Comparison of ENCODE assay signal across 10 mouse cellular contexts in genomic region chr10:10689668-10690223, GRCm38 (mm10). TPM values are rescaled to one million over a fixed set of nuclear protein-coding genes. Genes with fewer than 3 reads are reported as not detected.
DNase-seq lines count a peak whose midpoint lies in the region; ATAC-seq and TF ChIP-seq lines count a peak whose summit lies in the region.
"Had no signal": no experiment of that assay in that cellular context is flagged by ENCODE, and none has a peak within 500 bp of the region (broad histone marks: within the 10 kb centered on the region; RNA-seq: fewer than 3 reads in every experiment).

No protein-coding gene starts in this region.

- no peak for TF ChIP-seq EP300 in heart, postnatal 0 days (IDR thresholded peaks at IDR 0.05; ENCODE audit: low read depth)

- no peak for ATAC-seq in heart, postnatal 0 days (ENCODE audit: insufficient read depth, low read depth)
- ATAC-seq in embryonic facial prominence, embryonic 14.5 days (ENCODE audit: low read depth): no peak
- no peak for ATAC-seq in intestine, embryonic 16.5 days
- no peak for ATAC-seq in erythroid progenitor cell, adult 5-6 weeks (replicated peaks; ENCODE audit: low FRiP score, poor library complexity, severe bottlenecking)

- TF ChIP-seq CTCF in heart, postnatal 0 days (IDR thresholded peaks at IDR 0.05; ENCODE audit: low read depth): no peak

- intact Hi-C loops in heart, postnatal 14 days (cut with DNase I): no loop called here

- 23% methylated on average over 11 of the region's 11 CpGs for WGBS in heart, postnatal 0 days
- WGBS in embryonic facial prominence, embryonic 14.5 days: 14% methylated on average over 10 of the region's 11 CpGs
- 17% methylated on average over 11 of the region's 11 CpGs for WGBS in intestine, embryonic 16.5 days

- 0 out of 2 replicates have a peak, but pooled peaks cover 8% of the 10 kb centered on the region for H3K4me1 ChIP-seq in heart, postnatal 0 days (ENCODE audit: control insufficient read depth, insufficient read depth)
- no peaks in the 10 kb centered on the region for H3K4me1 ChIP-seq in embryonic facial prominence, embryonic 14.5 days (ENCODE audit: control insufficient read depth, insufficient read depth, low read length)
- peaks cover 7% of the 10 kb centered on the region for H3K4me1 ChIP-seq in intestine, embryonic 16.5 days (ENCODE audit: control insufficient read depth, insufficient read depth, low read length)

- no peak overlapping the region for H3K9ac ChIP-seq in heart, postnatal 0 days (replicated peaks; ENCODE audit: low read depth, low read length)
- peak overlapping the region; percentile 52 for H3K9ac ChIP-seq in embryonic facial prominence, embryonic 14.5 days (ENCODE audit: low read depth, low read length)
- H3K9ac ChIP-seq in intestine, embryonic 16.5 days (ENCODE audit: low read depth, low read length): peak overlapping the region; percentile 60; the same call in 1 of the 2 replicates

- H3K79me2 ChIP-seq in myocyte (ENCODE audit: control insufficient read depth, insufficient read depth): no peaks in the 10 kb centered on the region

- H3K36me3 ChIP-seq in heart, postnatal 0 days (replicated peaks; ENCODE audit: control insufficient read depth, insufficient read depth, low read length): no peaks in the 10 kb centered on the region
- no peaks in the 10 kb centered on the region for H3K36me3 ChIP-seq in embryonic facial prominence, embryonic 14.5 days (ENCODE audit: control insufficient read depth, insufficient read depth, low read length)
- no peaks in the 10 kb centered on the region for H3K36me3 ChIP-seq in intestine, embryonic 16.5 days (ENCODE audit: control insufficient read depth, insufficient read depth, low read length)
- H3K36me3 ChIP-seq in myocyte (ENCODE audit: control insufficient read depth, insufficient read depth): no peaks in the 10 kb centered on the region

- peak overlapping the region; percentile 40 for H3K4me3 ChIP-seq in heart, postnatal 0 days (ENCODE audit: low read depth, low read length)
- peak overlapping the region; percentile 43 for H3K4me3 ChIP-seq in embryonic facial prominence, embryonic 14.5 days (ENCODE audit: low read depth, low read length)
- H3K4me3 ChIP-seq in intestine, embryonic 16.5 days (ENCODE audit: low read length): peak overlapping the region; percentile 44
- peak overlapping the region; percentile 8 for H3K4me3 ChIP-seq in myocyte
- H3K4me3 ChIP-seq: heart, adult 2 months had no signal

- H3ac ChIP-seq in myocyte (ENCODE audit: control insufficient read depth, insufficient read length): no peak overlapping the region

- peak overlapping the region; percentile 69 for H3K4me2 ChIP-seq in heart, postnatal 0 days (ENCODE audit: low read depth, low read length)
- H3K4me2 ChIP-seq in embryonic facial prominence, embryonic 14.5 days (ENCODE audit: low read depth, low read length): peak overlapping the region; percentile 86
- H3K4me2 ChIP-seq in intestine, embryonic 16.5 days (ENCODE audit: low read depth, low read length): peak overlapping the region; percentile 78
- H3K4me2 ChIP-seq in myocyte (ENCODE audit: low read depth): peak overlapping the region; percentile 74

- no peaks in the 10 kb centered on the region for H3K9me3 ChIP-seq in heart, postnatal 0 days (replicated peaks; ENCODE audit: control insufficient read depth, low read length)
- H3K9me3 ChIP-seq in embryonic facial prominence, embryonic 14.5 days (ENCODE audit: control insufficient read depth, low read length): no peaks in the 10 kb centered on the region
- H3K9me3 ChIP-seq in intestine, embryonic 16.5 days (ENCODE audit: control insufficient read depth, low read length): no peaks in the 10 kb centered on the region

- no peak overlapping the region for H3K27ac ChIP-seq in heart, postnatal 0 days (ENCODE audit: low read depth)
- no peak overlapping the region for H3K27ac ChIP-seq in embryonic facial prominence, embryonic 14.5 days (replicated peaks; ENCODE audit: low read depth, low read length)
- no peak overlapping the region for H3K27ac ChIP-seq in intestine, embryonic 16.5 days (ENCODE audit: low read length)
- H3K27ac ChIP-seq: heart, adult 2 months had no signal

- TF ChIP-seq POLR2A in myocyte (IDR thresholded peaks at IDR 0.05; ENCODE audit: insufficient read length, low read depth): no peak

- H3K27me3 ChIP-seq in heart, postnatal 0 days (ENCODE audit: control insufficient read depth, insufficient read depth, low read length): peaks cover 4% of the 10 kb centered on the region; the same call in 1 of the 2 replicates
- peaks cover 4% of the 10 kb centered on the region; the same call in 1 of the 2 replicates for H3K27me3 ChIP-seq in embryonic facial prominence, embryonic 14.5 days (replicated peaks; ENCODE audit: control insufficient read depth, insufficient read depth, low read length)
- H3K27me3 ChIP-seq in intestine, embryonic 16.5 days (replicated peaks; ENCODE audit: control insufficient read depth, insufficient read depth, low read length): no peaks in the 10 kb centered on the region; the same call in 1 of the 2 replicates
- H3K27me3 ChIP-seq in myocyte (ENCODE audit: control insufficient read depth, insufficient read depth, insufficient read length): no peaks in the 10 kb centered on the region

- DNase-seq in heart, postnatal 0 days (ENCODE audit: low spot score): no peak
- DNase-seq in heart, postnatal 14 days: no peak
- no peak for DNase-seq in embryonic facial prominence, embryonic 14.5 days (ENCODE audit: low spot score)
- DNase-seq in yolk sac, embryonic 10.5 days (ENCODE audit: low spot score): no peak
- DNase-seq in layer of hippocampus, adult 18-20 months (ENCODE audit: low spot score in 2 of 2): no peak
- DNase-seq: heart, adult 2 months; thymus, postnatal 25 days had no signal

TF ChIP-seq in myocyte, 11 proteins besides CTCF, POLR2A, EP300 and RAD21:
- TF ChIP-seq CEBPB (IDR thresholded peaks at IDR 0.05; ENCODE audit: insufficient read depth, poor library complexity, severe bottlenecking) (no peak), MYOG (IDR thresholded peaks at IDR 0.05; ENCODE audit: control insufficient read depth in 1 of 3, insufficient read depth in 1 of 3, insufficient read length in 2 of 3, low read depth in 2 of 3) (no peak), E2F4 (IDR thresholded peaks at IDR 0.05; ENCODE audit: insufficient read depth) (no peak), REST (IDR thresholded peaks at IDR 0.05; ENCODE audit: insufficient read depth, insufficient read length) (no peak), TCF12 (IDR thresholded peaks at IDR 0.05; ENCODE audit: insufficient read depth, poor library complexity, severe bottlenecking) (no peak), MYOD1 (IDR thresholded peaks at IDR 0.05; ENCODE audit: control insufficient read depth in 1 of 3, insufficient read length in 2 of 3, low read depth in 2 of 3) (no peak), USF1 (IDR thresholded peaks at IDR 0.05; ENCODE audit: low read depth) (no peak)

RNA-seq across cellular contexts. Expression of gene Gm10944, which starts 8.6 kb away (rescaled TPM):
- not detected in 2 replicates for total RNA-seq in heart, postnatal 0 days (2014; rRNA removed; ENCODE audit: low replicate concordance)
- polyA plus RNA-seq in heart, postnatal 0 days (2015; fragmentation: Nextera tagmentation; extraction: Ambion mirVana): not detected in 2 replicates
- total RNA-seq in heart, postnatal 14 days (2021): not detected
- polyA plus RNA-seq in embryonic facial prominence, embryonic 14.5 days (2014; fragmentation: Nextera tagmentation; extraction: Ambion mirVana): not detected in 2 replicates
- not detected in 2 replicates for polyA plus RNA-seq in intestine, embryonic 16.5 days (2015; fragmentation: Nextera tagmentation; extraction: Ambion mirVana)
- not detected for polyA plus RNA-seq in myocyte (2012; fragmentation: generic; extraction: Trizol)
- total RNA-seq in layer of hippocampus, adult 18-20 months (2021): not detected
- total RNA-seq in erythroid progenitor cell, adult 5-6 weeks (2015; ENCODE audit: low replicate concordance): not detected in 2 replicates
- total RNA-seq in erythroid progenitor cell, adult 5-6 weeks (2017; ENCODE audit: low replicate concordance): not detected in 2 replicates
- total RNA-seq: heart, adult 2 months had no signal
- polyA plus RNA-seq: heart, adult 2 months had no signal
